Mouse (Mus musculus) embryo, embryonic 9.5 days (tissue): ENCODE data around the gene Gm45213.

Experiments
- DNase-seq: peaks from one replicate; pipeline ENCODE4 v3.0.0-alpha.2; 2017; ENCODE audit errors: extremely low spot score

The Gm45213 gene

DNA sequence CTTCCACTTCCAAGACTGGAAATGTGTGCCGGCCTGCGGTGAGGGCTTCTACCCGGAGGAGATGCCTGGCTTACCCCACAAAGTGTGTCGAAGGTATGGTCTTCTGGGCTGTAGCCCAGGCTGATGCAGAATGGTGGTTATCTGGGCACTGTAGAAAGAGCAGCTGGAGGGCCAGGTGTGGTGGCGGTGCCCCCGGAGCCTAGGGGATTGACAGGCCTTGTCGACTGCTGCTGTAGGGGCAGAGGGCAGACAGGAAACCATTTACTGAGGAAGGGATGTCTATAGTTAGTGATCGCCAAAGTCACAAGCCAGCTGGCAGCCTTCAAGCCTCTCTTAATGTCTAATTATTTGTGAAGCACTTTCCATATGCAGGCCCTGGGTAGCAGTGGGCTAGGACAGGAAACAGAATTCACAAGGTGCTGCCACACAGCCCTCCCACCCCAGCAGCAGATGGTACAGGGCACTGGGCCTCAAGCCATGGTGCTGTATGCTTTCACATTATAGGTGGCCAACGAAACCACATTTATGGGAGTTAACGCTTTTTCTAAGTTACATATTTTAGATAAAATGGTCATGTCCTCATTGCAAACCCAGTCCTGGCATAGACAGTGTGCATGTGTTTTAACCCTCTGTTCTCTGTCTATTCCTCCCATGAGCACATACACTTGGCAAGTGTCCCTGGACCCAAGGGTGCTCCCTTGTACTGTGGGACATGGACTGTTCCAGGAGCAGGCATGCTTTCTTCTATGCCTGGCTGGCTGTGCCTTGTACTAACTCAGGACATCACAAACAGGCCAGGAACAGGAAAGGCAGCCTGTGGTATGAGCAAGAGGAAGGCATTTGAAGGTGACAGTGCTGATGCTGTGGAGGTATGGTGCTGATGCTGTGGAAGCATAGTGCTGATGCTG, at the start of gene Gm45213:
Gm45213 (plus strand) TSS at position 51 of the 908 bp plus-strand sequence.
- no peak for DNase-seq

DNA sequence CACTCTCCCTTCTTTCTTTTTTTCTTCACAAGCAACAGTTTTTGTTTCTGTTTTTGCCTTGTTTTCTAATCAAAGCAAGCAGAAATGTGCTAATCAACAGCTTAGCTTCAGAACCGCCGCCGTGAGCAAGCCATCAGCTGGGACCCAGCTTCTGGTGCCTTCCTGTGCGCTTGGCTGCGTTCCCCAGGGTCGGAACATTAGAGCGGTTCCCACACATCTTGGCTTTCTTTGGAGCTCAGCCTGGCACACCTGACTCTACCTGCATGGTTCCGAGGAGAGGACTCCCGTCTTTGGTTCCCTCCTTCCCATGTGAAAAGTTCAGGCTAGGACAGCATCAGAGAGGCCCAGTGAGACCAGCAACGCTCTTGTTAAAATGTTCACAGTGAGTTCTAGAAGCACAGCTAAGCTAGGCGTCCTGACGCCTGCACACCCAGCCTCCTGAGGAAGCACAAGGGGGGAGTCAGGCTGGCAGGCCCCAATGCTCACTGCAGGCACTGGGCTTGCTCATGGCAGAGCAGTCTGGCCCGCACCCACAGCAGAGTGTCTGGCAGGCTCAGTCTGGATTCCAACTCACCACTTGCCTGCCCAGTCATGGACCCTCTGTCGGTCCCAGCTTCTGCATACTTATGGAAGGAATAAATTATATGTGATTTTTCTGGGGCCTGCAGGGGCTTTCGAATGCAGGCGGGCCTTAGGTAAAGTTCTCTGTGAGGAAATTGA, 42.2 kb upstream of the Gm45213 start:
- DNase-seq, result no peak

DNA sequence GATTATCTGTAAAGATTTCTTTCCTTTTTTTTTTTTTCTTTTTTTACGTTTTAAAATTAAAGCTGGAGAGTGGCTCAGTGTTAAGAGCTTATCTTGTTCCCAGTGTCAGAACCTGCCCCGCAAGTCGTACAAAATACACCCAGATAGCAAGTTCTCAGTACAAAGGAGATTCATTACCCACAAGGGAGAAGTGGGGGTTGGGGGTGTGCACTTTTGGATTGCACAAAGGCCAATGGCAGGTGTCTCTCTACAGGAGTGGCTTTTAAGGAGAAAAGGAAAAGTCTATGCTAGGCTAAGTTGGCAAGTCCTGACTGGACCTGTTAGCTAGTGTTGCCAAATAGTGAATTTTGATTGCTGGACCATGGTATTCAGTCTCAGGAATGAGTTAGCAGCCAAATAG, 41.6 kb upstream of the Gm45213 start:
- DNase-seq, result no peak

DNA sequence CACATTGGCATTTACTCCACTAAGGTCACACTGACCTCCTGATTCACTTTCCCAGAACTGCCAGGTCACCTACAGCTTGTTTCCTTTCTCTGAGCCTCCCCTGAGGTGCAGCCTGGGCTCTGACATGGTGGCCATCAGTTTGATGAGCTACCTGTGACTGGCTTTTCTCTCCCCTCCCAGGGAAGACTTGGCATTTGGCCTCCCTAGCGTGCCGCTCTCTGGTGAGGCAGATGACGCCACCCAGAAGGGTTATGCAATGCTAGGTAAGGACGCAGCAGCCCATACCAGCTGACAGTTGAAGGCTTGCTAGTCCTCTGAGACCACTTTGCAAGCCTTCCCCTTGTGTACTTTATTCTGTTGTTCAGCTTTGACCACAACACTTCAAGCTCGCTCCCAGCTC, 40.0 kb upstream of the Gm45213 start:
- DNase-seq, result no peak

DNA sequence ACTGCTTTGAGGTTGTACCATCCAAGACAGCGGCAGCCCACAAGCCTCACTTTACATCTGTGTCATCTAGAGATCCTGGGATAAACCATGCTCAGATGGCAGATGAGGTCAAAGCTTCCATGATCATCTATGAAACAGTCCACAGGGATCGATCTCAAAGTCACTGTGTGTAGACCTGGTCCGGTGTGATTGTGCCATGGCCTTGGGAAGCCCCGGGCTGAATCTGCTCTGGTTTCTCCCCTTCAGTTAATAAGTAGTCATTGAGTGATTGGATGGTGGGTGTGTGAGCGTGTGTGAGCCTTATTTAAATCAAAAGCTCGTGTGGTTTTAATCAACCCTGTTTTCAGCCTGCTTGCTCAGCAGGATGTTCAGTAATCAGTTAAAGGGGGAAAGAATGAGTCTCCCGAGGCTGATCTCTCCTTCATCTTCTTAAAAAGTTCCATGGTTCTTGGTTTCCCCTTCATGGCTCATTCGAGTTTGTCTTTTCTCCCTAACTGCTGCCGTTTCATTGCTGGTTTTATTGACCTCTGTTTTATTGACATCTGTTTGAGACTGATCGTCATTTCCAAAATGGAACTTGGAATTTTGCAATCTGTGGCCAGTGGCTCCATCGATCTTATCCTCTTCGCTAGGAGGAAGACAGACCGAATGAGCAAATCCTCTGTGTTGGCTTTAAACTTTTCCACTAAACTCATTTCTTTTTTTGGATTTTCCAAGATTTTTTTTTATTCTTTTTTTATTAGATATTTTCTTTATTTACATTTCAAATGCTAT, 39.4 kb upstream of the Gm45213 start:
- no peak for DNase-seq

DNA sequence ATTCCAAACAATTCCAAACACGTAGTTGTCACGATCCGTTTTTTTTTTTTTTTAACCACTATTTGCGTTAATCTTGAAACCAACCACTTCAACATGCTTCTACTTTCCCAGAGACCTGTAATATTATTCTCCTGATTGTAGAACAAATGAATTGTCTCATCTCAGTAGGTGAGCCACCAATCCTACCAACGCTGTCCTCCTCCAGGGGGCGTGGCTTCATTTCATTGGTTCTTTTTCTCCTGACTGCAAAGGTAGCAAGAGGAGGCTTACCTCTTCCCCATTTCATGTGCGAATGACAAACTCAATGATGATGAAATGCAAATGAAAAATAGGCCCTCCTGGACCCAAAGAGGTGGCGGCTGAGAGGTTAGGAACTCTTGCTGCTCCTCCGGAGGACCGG, 38.3 kb upstream of the Gm45213 start:
- DNase-seq, result no peak

DNA sequence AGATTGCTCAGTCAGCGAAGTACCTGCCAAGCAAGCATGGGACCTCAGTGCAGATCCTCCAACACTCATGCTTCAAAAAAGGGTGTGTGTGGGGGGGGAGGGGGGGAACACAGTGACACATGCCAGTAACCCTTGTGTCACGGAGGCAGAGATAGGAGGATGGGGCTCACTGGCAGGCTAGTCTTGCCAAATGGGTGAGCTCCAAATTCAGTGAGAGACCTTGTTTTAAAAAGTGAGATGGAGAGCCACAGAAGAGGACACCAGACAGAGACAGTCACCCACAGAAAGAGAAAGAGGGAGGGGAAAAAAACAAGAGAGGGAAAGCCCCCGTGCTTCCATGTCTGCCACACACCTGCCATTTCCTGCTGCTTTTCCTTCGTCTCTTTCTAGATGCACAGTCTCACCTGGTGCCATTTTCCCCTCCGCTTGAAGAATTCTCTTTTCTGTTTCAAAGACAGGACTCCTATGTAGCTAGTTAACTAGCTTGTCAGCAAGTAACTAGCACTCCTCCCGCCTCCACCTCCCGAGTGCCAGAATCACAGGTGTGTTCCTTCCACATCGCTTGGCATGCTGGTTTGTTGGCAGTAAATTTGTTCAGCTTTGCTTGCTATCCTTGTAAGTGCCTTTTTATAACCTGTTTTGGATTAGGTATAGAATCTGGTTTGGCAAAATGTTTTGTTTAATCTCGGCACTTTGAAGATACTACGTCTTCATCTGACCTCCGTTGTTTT, 35.1 kb upstream of the Gm45213 start:
- DNase-seq, result no peak

DNA sequence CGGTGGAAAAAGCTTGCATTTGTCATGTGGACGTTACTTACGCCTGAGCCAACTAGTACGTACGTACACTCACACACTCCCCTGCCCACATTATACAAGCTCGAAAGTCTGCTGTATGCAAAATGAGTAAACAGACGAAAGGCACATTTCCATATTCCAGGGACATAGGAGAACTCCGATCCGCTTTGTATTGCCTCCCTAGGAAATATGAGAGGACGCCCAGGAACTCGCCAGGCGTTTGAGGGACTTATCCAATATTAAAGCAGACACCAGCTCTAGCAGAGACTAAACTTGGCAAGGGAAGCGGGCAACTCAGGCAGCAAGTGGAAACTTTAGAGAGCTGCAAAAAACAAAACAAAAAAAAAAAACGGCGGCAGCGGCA, 34.5 kb upstream of the Gm45213 start:
- no peak for DNase-seq

DNA sequence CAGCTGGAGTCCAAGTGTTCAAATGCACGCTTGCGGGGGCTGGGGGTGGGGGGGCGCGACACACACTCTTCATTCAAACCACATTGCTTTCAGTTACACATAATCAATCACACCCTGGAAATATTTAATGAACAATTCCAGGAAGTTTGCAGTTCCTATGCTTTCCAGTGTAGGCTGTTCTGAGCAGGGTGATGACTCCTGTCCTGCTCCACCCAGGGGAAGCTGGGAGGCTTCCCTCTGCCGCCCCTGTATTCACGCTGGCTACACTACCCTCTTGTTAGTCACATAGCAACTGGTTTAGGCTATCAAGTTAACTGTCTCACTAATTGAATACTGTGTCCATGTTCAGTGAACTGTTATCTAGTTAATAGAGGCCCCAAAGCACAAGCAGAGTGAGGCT, 32.9 kb upstream of the Gm45213 start:
- no peak for DNase-seq

DNA sequence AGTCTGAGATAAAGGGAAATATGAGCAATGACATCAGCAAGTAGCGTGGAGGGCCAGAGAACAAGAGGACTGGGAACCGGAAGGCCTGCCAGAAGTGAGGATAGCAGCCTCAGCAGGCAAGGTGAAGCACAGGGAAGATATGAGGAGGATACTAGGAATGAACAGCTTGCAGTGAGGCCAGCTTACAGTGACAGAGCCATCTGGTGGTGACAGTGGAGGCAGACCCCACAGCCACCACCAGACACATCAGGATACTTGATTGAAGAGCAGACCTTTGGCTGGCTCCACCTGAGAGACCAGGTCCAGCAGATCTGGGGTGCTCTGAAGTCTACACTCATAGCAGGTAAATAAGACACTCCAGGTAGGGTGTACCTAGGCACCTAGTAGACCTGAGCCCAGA, 15.7 kb upstream of the Gm45213 start:
- no peak for DNase-seq

DNA sequence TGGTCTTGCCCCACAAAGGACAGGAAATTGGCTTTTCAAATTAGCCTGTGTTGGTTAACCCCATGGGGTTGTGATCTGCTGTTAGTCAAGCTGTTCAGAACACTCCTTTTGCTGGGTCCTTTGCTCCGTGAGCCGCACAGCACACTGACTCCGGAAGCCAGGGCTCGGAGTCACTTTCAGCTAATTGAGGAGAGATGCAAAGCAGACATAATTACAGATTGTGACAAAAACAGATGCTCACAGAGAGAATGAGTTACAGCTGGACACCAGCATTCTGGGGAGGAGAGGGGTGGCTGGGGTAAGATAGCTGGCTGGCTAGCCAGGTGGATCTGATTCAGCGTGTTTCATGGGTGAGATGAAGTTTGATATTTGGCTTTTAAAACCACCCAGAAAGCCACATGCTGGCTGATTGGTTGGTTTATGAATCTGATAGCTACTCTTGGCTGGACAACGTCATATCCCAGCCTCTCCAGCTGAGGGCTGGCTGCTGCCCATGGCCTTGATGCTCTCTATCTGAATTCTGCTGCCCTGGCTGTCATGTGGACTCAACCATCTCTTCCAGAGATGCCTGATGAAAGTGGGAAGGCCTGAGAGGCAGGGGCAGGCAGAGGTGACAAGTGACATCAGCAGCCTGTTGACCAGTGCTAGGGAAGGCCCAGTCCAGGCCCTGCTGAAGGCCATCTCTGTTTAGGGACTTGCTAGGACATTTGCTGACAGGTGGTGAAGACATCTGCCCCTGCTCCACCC, 14.5 kb upstream of the Gm45213 start:
- no peak for DNase-seq

DNA sequence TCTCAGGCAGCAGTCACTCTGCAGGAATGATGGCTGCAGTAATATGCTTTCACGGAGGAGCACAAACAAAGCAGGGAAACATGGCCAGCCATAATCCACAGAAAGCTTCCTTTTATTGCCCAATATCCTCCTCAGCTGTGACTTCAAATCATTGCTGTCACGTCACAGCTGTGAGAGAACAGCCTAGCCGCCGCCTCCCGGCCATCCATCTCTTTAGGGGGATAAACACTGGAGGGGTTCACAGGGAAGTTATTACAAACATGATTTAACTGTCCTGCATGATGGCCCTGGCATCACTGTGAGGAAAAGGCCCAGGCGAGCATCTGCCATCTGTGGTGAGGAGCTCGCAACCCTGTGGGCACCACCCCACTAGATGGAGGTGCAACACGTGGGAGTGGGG, 6.6 kb upstream of the Gm45213 start:
- no peak for DNase-seq

DNA sequence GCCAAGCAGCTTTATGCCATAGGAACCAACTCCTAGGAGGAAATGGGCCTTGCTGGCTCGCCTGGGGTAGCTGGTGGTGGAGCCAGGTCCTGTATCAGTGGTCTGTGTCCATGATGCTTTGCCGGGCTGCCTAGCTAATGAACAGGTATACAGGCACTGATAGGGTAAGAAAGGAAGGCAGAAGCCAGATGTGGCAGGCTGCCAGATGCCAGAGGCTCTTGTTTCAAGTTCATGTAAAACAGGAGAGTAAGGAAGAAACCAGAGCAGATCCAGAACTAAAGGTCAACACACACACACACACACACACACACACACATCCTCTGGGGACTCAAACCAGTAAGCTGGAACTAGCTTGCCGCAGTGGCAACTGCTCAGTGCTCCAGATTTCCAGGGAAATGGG, 5.1 kb upstream of the Gm45213 start:
- no peak for DNase-seq

DNA sequence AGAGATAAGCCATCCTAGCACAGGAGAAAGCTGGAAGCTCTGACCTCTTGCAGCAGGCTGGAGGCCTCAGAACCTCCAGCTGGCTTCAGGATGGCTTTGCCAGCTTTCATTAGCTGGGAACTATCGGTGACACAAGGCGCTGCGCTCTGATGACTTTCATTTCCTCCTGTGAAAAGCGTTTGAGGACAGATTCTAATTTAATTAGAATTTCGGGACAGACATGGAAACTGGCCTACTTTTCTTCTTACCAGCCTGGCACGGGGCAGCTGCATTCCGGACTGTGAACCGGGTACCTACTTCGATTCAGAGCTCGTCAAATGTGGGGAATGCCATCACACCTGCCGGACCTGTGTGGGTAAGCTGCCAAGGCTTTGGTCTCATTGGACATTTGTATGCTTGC, 4.7 kb upstream of the Gm45213 start:
- DNase-seq, result no peak

DNA sequence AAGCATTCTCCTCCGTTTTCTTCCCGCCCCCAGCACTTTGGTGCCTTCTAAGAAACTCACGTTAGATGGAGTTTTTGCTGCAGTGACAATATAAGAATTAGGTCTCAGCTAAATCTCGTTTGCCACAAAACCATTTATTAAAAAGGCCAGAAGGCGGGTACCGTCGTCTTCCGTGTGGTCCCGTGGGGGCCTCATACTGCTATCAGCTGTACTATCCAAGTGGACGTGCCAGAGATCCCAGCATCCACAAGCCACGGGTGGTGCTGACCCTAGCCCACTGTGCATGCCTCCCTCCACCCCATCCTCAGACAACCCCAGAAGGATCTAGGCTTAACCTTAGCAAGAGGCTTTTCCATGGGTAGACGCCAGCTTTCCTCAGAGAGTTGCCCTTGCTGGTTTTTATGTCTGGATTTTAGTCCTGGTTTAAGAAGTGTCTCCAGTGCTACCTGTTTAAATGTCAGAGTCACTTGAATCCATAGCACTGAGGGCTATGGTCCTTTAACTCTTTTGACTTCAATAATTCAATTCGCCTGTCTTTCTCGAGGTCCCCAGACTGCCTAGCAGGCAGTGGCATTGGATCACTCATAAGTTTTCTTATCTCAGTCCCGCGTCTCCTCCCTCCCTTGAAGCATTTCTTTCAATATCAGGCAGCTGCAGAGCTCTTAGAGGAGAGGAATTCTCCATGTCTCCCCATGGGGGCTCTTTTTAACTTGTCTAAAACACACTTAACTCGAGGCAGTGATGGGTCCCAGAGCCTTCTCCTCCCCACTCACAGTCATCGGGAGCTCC, 3.2 kb upstream of the Gm45213 start:
- DNase-seq, result no peak

DNA sequence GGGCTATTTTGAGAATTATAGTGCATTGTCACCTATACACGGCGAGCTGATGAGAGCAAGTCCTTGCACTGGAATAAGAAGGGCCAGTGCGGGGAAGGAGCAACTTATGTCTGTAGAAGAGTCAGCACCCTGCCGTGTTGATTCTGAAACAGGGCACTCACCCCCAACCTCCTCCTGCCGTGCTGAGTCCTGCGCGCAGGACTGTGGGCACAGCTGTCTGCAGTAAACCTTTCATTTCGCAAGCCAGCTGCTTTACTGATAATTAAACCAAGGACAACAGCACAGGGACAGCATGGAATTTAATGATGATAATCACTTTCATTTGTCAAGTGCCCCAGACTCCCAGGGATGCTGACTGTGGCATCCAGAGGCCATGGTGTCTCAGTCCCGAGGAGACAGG, 1.2 kb downstream of the Gm45213 start:
- no peak for DNase-seq

DNA sequence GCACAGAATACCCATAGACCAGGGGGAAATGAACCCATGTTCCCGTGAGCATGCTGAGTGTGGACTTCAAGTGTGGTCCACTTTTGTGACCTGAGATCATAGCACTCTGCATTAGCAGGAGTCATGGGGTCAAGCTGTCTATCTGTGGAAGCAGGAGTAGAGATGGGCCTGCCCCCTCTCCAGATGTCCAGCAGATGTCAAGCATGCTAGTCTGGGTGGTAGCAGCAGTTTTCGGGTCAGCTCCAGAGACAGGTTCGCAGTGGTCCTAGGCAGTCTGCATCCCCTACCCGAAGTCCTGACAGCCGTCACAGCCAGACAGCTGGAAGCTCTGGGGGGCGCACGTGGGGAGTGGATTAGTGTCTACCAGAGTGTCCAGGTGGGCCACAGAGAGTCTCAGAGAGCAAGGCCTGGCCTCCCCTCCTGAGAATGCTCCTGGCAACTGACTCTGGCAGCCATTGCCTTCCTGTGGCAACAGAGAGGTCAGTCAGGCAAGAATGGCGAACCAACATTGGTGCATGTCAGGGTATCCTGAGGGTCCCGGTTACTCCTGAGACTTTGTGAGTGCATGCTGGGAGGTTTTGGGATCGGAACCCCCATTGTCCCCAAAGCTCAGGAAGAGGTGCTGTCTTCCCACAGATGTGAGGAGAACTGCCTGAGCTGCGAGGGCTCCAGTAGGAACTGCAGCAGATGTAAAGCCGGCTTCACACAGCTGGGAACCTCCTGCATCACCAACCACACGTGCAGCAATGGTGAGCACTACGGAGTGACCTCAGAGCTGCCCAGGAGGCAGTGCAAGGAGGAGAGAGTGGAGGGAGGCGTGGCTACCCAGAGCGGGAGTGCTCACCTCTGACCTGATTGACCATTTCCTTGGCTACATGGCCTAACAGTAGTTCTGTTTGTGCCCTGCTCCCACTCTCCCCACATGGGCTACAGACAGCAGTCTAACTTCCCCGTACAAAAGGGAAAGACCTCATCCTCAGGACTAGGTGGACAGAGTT, 3.8 kb downstream of the Gm45213 start:
- peak; percentile 52 for DNase-seq

DNA sequence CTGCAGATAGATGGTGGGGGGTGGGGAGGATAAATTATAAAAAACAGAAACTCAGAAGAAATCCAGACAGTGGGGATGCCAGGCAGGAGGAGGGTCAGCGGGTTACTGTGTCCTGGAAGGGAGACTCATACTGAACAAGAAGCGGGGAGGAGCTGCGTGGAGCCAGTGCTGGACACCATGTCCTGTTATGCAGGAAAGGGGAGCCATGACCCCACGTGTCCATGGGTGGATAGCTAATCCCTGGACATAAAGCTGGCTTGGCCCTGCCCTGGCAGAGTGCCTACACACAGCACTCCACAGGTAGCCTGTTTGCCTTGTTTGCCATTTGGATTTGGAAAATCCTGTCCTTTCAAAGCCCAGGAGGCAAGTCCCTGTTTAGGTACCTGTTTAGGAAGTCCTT, 4.6 kb downstream of the Gm45213 start:
- DNase-seq, result no peak
